Mouse (Mus musculus) CH12.LX (cell line): ENCODE measurements around the gene Gnb2. TPM values are rescaled to one million over a fixed set of nuclear protein-coding genes. Genes with fewer than 3 reads are reported as not detected.
A peak's percentile ranks its signal among the peaks of the same experiment; 100 is the strongest.

Experiments
- DNase-seq: peaks from one replicate; pipeline ENCODE4 v3.0.0-alpha.2; 2013; ENCODE audit errors: extremely low read depth
- H3K27ac ChIP-seq: 2 replicates; pipeline ENCODE4 v1.5.1; 2012; ENCODE audit warnings: low read depth, mild to moderate bottlenecking, control low read depth, moderate library complexity; ENCODE audit not compliant: insufficient read depth
- H3K27me3 ChIP-seq: replicated peaks from 2 replicates; pipeline ENCODE3; 2012; ENCODE audit warnings: inconsistent platforms
- H3K36me3 ChIP-seq, 2 experiments: replicated peaks in 1 of 2; 2 replicates each; pipeline versions ENCODE3 to v1.6.1; 2012; ENCODE audit warnings: inconsistent platforms in 1 of 2, low read length in 1 of 2, mild to moderate bottlenecking in 1 of 2, mixed read lengths in 1 of 2, moderate library complexity in 1 of 2; ENCODE audit not compliant: control insufficient read depth in 1 of 2, insufficient read depth in 1 of 2
- H3K4me1 ChIP-seq, 2 experiments: 2 replicates each; pipeline ENCODE4 v1.6.1; 2012; ENCODE audit warnings: inconsistent platforms in 1 of 2, moderate library complexity in 1 of 2; ENCODE audit not compliant: insufficient read depth in 2 of 2, control insufficient read depth in 1 of 2
- H3K4me2 ChIP-seq: 2 replicates; pipeline ENCODE4 v1.6.1; 2012; ENCODE audit warnings: low read depth, mild to moderate bottlenecking, control low read depth; ENCODE audit not compliant: poor library complexity, insufficient read depth, severe bottlenecking
- H3K4me3 ChIP-seq, 3 experiments: fragments of 150-350 bp in 1 of 3; sonication (generic) in 1 of 3; replicated peaks in 1 of 3; 2 replicates each; pipeline versions ENCODE3 to v1.5.1; 2011 to 2012; ENCODE audit warnings: low read depth in 2 of 3, low read length in 2 of 3, mild to moderate bottlenecking in 2 of 3, moderate library complexity in 2 of 3, control low read depth in 1 of 3, improper control_type of control experiment in 1 of 3, inconsistent platforms in 1 of 3, mixed read lengths in 1 of 3; ENCODE audit not compliant: poor library complexity in 1 of 3
- H3K79me2 ChIP-seq: replicated peaks from 2 replicates; pipeline ENCODE4 v1.6.1; 2012; ENCODE audit warnings: mild to moderate bottlenecking, moderate library complexity; ENCODE audit not compliant: control insufficient read depth, poor library complexity, insufficient read depth, severe bottlenecking; ENCODE audit errors: extremely low read depth
- H3K9ac ChIP-seq: 2 replicates; pipeline ENCODE4 v1.6.1; 2012; ENCODE audit warnings: low read depth, mild to moderate bottlenecking, control low read depth, moderate library complexity; ENCODE audit not compliant: insufficient read depth
- H3K9me3 ChIP-seq: replicated peaks from 2 replicates; pipeline ENCODE3; 2012; ENCODE audit warnings: low read length, inconsistent platforms, mixed read lengths
- CTCF ChIP-seq, 2 experiments: IDR thresholded peaks in 1 of 2; conservative IDR thresholded peaks in 1 of 2; 2 replicates each; pipeline ENCODE4 v1.5.1; 2011 to 2012; ENCODE audit warnings: low read depth in 2 of 2, low read length in 2 of 2, improper control_type of control experiment in 1 of 2, inconsistent platforms in 1 of 2, mild to moderate bottlenecking in 1 of 2, moderate library complexity in 1 of 2
- EP300 ChIP-seq: IDR thresholded peaks from 2 replicates; pipeline ENCODE4 v1.6.1; 2011; ENCODE audit warnings: low read length, improper control_type of control experiment
- KAT2A ChIP-seq: IDR thresholded peaks from 2 replicates; pipeline ENCODE4 v1.6.1; 2012; ENCODE audit warnings: low read length, improper control_type of control experiment, inconsistent platforms; ENCODE audit not compliant: insufficient replicate concordance
- MEF2A ChIP-seq: IDR thresholded peaks from 2 replicates; pipeline ENCODE4 v1.6.1; 2014; ENCODE audit warnings: low read depth, mild to moderate bottlenecking, inconsistent platforms, low read length, improper control_type of control experiment, borderline replicate concordance
- RCOR1 ChIP-seq: conservative IDR thresholded peaks from 2 replicates; pipeline ENCODE4 v1.6.1; 2012; ENCODE audit warnings: low read depth, mild to moderate bottlenecking, inconsistent platforms, low read length, improper control_type of control experiment
- TBP ChIP-seq: conservative IDR thresholded peaks from 2 replicates; pipeline ENCODE4 v1.6.1; 2011; ENCODE audit warnings: low read depth, low read length, improper control_type of control experiment
- dilution Hi-C: fragments of 300-500 bp; cut with MboI; formaldehyde crosslinking; loops from 2 replicates; pipeline ENCODE4 v1.14.3; 2020; ENCODE audit warnings: low sequenced_read_pairs; ENCODE audit not compliant: extremely low pct_unique_long_range_greater_than_20kb, extremely low pct_ligation_motif_present
- in situ Hi-C: fragments of 300-500 bp; cut with MboI; formaldehyde crosslinking; loops from 3 replicates; pipeline ENCODE4 v1.14.3; 2019; ENCODE audit warnings: low sequenced_read_pairs, low pct_ligation_motif_present, low pct_unique_long_range_greater_than_20kb, mixed read lengths
- polyA plus RNA-seq: library from polyadenylated mRNA; unstranded; fragments of >175 nt; gene quantifications from 2 replicates; pipeline ENCODE4 v1.2.1, GENCODE M21; 2012; ENCODE audit warnings: low read depth; ENCODE audit not compliant: insufficient read length
- total RNA-seq, 2 experiments: library from RNA; depleted of rRNA; stranded (reverse); fragments of 300-350 nt in 1 of 2; fragments of >200 nt in 1 of 2; gene quantifications; 2 replicates each; pipeline ENCODE4 v1.2.3; 2012 to 2014

Gene Gnb2
- total and polyA plus RNA-seq, 3 experiments = 264 to 480 (median 327) TPM

DNA sequence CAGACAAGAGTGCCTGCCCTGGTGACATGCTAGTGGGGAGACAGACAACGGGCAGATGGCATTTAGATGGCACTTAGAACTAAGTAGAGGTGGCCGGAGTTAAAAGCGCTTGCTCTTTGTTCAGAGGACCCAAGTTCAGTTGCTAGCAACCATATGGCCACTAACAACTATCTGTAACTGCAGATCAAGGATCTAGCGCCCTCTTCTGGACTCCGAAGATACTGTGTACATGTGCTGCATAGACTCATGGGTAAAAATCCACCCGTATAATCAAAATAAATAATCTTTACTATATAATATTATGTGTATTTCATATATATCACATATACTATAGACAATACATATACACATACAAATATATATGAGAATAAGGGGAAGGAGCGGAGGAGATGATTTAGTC, 45.7 kb downstream of the Gnb2 start:
- in situ Hi-C loops = loop anchor here (10.0 kb wide), 1 partner anchor 153 kb away; the partner anchor contains the start of gene Slc12a9
- Histone ChIP-seq H3K27me3 (peaks cover 60% of the 10 kb centered on the region), H3K9ac (no peak overlapping the region), H3K9me3 (peaks cover 3% of the 10 kb centered on the region)
- TF ChIP-seq CTCF (conservative IDR thresholded peaks at IDR 0.05 in 1 of 2, IDR thresholded peaks at IDR 0.05 in 1 of 2; ENCODE audit: low read depth in 2 of 2, low read length in 2 of 2) (peak in 1 of 2 experiments; percentile 29; a peak in 1 of 4 replicates), MEF2A (no peak)
- TF ChIP-seq, all 38 proteins: peak for 1
- DNase-seq = peak; percentile 29
- dilution Hi-C loops = no loop called here
- Histone ChIP-seq H3K4me3 (no peak overlapping the region), H3K4me2 (no peak overlapping the region), H3K4me1 (no peaks in the 10 kb centered on the region; a peak in 1 of 4 replicates), H3K36me3 (no peaks in the 10 kb centered on the region), H3K79me2 (no peaks in the 10 kb centered on the region), H3K27ac (no peak overlapping the region)

DNA sequence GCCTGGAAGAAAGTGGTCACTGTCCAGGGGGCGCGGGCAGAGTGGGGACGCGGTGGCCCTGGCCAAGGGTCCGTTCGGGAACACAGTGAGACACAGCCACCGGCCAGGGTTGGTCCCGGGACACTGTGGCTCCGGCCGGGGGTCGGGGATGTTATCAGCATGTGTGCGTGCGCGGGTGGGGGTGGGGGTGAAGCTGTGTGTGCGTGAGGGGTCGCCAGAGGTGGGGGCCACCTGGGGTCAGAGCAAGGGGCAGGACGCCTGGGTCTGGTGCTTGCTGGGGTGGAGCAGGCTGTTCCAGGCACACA, 47.5 kb downstream of the Gnb2 start:
- no peak overlapping the region for H3K27ac ChIP-seq
- H3K36me3 ChIP-seq = no peaks in the 10 kb centered on the region
- TF ChIP-seq KAT2A = no peak
- TF ChIP-seq TBP = no peak
- no peak for TF ChIP-seq EP300
- TF ChIP-seq, all 38 proteins: peak for 0
- Histone ChIP-seq H3K4me1 (peaks cover 0 to 4% of the 10 kb centered on the region in 2 experiments; a peak in 1 of 4 replicates), H3K9me3 (peaks cover 3% of the 10 kb centered on the region), H3K27me3 (peaks cover 61% of the 10 kb centered on the region), H3K9ac (no peak overlapping the region), H3K79me2 (no peaks in the 10 kb centered on the region), H3K4me2 (no peak overlapping the region), H3K4me3 (no peak overlapping the region)
- in situ Hi-C loops (loop anchor here (10.0 kb wide), 1 partner anchor 151 kb away; the partner anchor contains the start of gene Slc12a9), dilution Hi-C loops (no loop called here)
- DNase-seq = no peak

DNA sequence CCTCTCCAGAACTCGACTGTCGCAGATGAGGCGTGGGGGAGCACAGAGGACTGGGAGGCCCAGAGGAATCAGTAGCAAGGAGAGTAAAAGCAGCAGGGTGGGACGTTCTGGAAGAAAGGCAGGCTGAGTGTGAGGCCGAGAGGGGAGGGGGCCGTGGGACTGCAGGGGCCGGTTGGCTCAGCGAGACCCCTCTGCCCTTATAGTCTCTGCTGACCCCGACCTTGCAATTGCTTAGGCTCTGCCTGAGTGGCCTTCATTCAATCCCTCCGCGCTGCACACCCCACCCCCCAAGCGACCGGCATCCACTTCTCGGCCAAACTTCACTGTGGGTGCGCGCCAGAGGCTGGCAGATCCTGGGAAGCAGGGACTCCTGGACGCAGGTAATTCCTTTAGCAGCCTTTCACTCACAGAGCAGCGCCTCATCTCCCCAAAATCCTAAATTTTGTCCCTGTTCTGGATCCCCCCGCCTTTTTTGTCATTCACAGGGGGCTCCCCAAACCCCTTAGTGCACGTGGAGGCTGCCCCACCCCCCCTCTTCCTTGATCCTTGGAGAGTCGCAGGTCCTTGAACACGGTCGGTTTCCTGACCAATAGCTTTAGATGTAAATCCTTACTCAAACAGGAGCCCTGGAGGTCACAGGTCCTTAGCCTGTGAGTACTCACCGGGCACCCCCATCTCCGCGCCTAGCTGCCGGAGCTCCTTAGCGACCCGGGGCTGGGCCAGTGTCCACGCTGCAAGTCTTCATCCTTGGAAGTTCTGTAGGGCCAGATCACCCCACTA, 48.0 kb downstream of the Gnb2 start:
- H3K4me1 ChIP-seq = peaks cover 0 to 4% of the 10 kb centered on the region in 2 experiments; a peak in 1 of 4 replicates
- no peak overlapping the region for H3K9ac ChIP-seq
- H3K4me3 ChIP-seq = no peak overlapping the region
- no peak overlapping the region for H3K4me2 ChIP-seq
- H3K27ac ChIP-seq = no peak overlapping the region
- dilution Hi-C loops = no loop called here
- TF ChIP-seq RCOR1 = no peak
- H3K9me3 ChIP-seq = peaks cover 3% of the 10 kb centered on the region
- H3K27me3 ChIP-seq = peaks cover 60% of the 10 kb centered on the region
- H3K36me3 ChIP-seq = no peaks in the 10 kb centered on the region
- DNase-seq = no peak
- in situ Hi-C loops = loop anchor here (10.0 kb wide), 1 partner anchor 150 kb away; the partner anchor contains the start of gene Slc12a9
- H3K79me2 ChIP-seq = no peaks in the 10 kb centered on the region
